Mouse (Mus musculus) forebrain, embryonic 11.5 days (tissue): Measurements from ENCODE around the gene Tmem240. TPM values are rescaled to one million over a fixed set of nuclear protein-coding genes. Genes with fewer than 3 reads are reported as not detected.
A peak's percentile ranks its signal among the peaks of the same experiment; 100 is the strongest.

Experiments
- ATAC-seq: fragments of 200-750 bp; cut with Nextera tagmentation; replicated peaks from 2 replicates; pipeline ENCODE4 v1.8.0; 2017; ENCODE audit warnings: moderate TSS enrichment; ENCODE audit not compliant: low FRiP score
- DNase-seq: peaks from one replicate; pipeline ENCODE4 v3.0.0-alpha.2; 2017; ENCODE audit warnings: low spot score
- H3K27ac ChIP-seq: fragments of 300-500 bp; sonication (generic); 2 replicates; pipeline ENCODE4 v1.5.1; 2014; ENCODE audit warnings: low read depth, low read length
- H3K27me3 ChIP-seq: fragments of 300-500 bp; sonication (generic); 2 replicates; pipeline ENCODE4 v1.6.1; 2014; ENCODE audit warnings: mild to moderate bottlenecking, low read length, mixed read lengths; ENCODE audit not compliant: control insufficient read depth, insufficient read depth
- H3K36me3 ChIP-seq: fragments of 300-500 bp; sonication (generic); 2 replicates; pipeline ENCODE4 v1.6.1; 2014; ENCODE audit warnings: mild to moderate bottlenecking, low read length, moderate library complexity, mixed read lengths; ENCODE audit not compliant: control insufficient read depth, insufficient read depth
- H3K4me1 ChIP-seq: fragments of 300-500 bp; sonication (generic); replicated peaks from 2 replicates; pipeline ENCODE4 v1.6.1; 2014; ENCODE audit warnings: low read length, mixed read lengths; ENCODE audit not compliant: control insufficient read depth, insufficient read depth
- H3K4me2 ChIP-seq: fragments of 300-500 bp; sonication (generic); 2 replicates; pipeline ENCODE4 v1.6.1; 2014; ENCODE audit warnings: low read depth, mild to moderate bottlenecking, low read length, moderate library complexity, mixed read lengths; ENCODE audit not compliant: severe bottlenecking
- H3K4me3 ChIP-seq: fragments of 300-500 bp; sonication (generic); 2 replicates; pipeline ENCODE4 v1.5.1; 2014; ENCODE audit warnings: low read depth, low read length
- H3K9ac ChIP-seq: fragments of 300-500 bp; sonication (generic); 2 replicates; pipeline ENCODE4 v1.6.1; 2014; ENCODE audit warnings: low read length
- H3K9me3 ChIP-seq: fragments of 300-500 bp; sonication (generic); 2 replicates; pipeline ENCODE4 v1.6.1; 2016; ENCODE audit warnings: low read length, mixed read lengths; ENCODE audit not compliant: control insufficient read depth
- WGBS: fragments of 180-500 bp; shearing (Covaris S2); extraction: QIAGEN DNeasy Blood & Tissue Kit; methylation state at CpG from one replicate; pipeline ENCODE4 v1.1.7; 2014; 5-methylcytosine and 5-hydroxymethylcytosine counted together
- polyA plus RNA-seq: library from polyadenylated mRNA; unstranded; fragments of >200 nt; fragmentation: Nextera tagmentation; extraction: Ambion mirVana; gene quantifications from 2 replicates; pipeline ENCODE4 v1.2.1, GENCODE M21; 2014

The Tmem240 gene
- polyA plus RNA-seq, 1 experiment from 2014 or later = 0.76 TPM

DNA sequence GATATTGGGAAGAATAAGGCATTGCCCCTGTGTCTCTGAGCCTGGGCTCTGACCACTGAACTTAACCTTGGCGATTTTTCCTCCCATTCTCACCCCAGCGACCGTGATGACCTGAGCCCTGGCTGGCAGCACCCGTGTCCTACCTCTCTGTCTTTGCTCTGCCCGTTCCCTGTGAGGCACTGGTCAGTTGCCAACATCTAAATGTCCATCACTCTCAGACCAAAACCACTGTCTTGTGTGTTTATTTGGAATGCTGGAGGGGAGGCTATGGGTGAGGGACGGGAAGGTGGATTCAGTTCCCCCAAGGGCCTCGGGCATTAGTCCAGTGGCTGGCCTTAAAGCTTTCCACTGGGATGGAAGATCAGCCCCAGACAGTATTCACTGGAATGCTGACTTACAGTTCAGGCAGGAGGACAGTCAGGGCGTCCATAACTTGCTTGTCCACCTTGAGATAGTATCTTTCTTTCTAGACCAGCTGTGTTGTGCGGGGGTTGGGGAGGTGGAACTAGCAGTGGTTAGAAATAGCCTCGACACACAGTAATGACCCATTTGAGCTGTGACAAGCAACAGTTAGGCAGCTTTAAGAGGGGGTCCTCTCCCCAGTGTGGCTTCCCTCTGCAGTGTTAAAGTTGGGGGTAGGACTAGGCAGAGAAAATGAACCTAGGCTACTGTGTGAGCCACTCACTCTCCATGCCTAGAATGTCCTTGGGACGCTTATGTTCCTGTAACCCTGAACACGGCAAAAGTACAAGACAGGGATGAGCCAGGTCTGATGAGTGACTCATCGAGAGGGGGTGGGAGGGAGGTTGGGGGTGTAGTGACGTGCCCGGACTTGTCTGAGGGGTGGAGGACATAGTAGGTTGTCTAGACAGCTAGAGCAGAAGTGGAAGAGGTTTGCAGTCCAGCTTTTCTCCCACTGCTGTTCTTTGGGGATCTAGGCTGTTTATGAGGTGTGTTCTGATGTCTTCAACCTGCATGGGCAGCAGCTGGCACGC is 38.0 kb upstream of the Tmem240 start:
- Histone ChIP-seq H3K4me2 (no peak overlapping the region), H3K9ac (no peak overlapping the region)

DNA sequence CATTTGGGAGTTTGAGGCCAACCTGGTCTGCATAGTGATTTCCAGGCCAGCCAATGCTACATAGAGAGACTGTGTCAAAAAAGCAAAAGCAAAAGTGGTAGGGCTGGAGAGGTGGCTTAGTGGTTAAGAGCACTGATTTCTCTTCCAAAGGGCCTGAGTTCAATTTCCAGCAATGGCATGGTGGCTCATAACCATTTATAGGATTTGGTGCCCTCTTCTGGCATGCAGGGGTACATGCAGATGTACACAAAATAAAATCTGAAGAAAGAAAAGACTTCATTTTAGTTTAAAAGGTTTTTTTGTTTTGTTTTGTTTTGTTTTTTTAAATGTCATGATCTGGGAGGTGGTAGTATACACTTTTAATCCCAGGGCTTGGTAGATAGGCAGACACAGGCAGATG is 34.2 kb upstream of the Tmem240 start:
- Histone ChIP-seq H3K9ac (no peak overlapping the region), H3K4me2 (no peak overlapping the region), H3K27me3 (peaks cover 4% of the 10 kb centered on the region; the same call in 1 of the 2 replicates), H3K9me3 (no peaks in the 10 kb centered on the region), H3K36me3 (no peaks in the 10 kb centered on the region), H3K4me1 (0 out of 2 replicates have a peak, but pooled peaks cover 2% of the 10 kb centered on the region), H3K4me3 (no peak overlapping the region), H3K27ac (no peak overlapping the region)
- DNase-seq (no peak), ATAC-seq (no peak)

More for the DNA sequence above, 38.0 kb upstream of the Tmem240 start:
- ATAC-seq (no peak), DNase-seq (no peak)
- H3K4me3 ChIP-seq = no peak overlapping the region
- H3K4me1 ChIP-seq = 0 out of 2 replicates have a peak, but pooled peaks cover 4% of the 10 kb centered on the region
- no peaks in the 10 kb centered on the region for H3K9me3 ChIP-seq
- peaks cover 7% of the 10 kb centered on the region; the same call in 1 of the 2 replicates for H3K27me3 ChIP-seq
- 79% methylated on average over 16 of the region's 16 CpGs for WGBS
- no peaks in the 10 kb centered on the region for H3K36me3 ChIP-seq
- no peak overlapping the region for H3K27ac ChIP-seq

DNA sequence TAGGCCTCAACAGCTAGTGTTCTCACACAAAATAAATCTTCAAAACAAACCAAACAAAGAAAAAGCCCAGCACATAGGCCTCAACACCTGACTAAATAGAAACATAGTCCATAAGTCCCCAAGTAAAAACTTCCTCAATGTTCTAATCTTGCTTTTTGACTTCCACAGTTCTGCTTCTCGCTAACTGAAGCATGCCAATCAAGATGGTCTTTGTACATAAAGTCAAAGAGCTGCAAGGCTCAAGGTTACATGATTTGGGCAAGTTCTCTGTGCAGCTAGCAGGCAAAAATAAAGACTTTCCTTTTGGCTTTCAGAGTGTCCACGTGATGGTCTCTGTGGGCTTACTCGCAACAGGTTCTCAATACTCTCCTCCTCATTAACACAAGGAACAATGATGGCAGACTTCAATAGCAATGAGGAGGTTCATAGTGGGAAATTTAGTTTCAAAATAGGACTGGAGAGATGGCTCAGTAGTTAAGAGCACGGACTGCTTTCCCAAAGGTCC is 31.1 kb upstream of the Tmem240 start:
- no peak overlapping the region for H3K4me2 ChIP-seq
- H3K9ac ChIP-seq = no peak overlapping the region
- DNase-seq (no peak), ATAC-seq (no peak)
- peaks cover 3% of the 10 kb centered on the region; the same call in 1 of the 2 replicates for H3K4me1 ChIP-seq
- H3K27ac ChIP-seq = no peak overlapping the region
- 87% methylated on average over 4 of the region's 4 CpGs for WGBS
- no peaks in the 10 kb centered on the region for H3K27me3 ChIP-seq
- H3K36me3 ChIP-seq = no peaks in the 10 kb centered on the region
- no peak overlapping the region for H3K4me3 ChIP-seq
- no peaks in the 10 kb centered on the region for H3K9me3 ChIP-seq

DNA sequence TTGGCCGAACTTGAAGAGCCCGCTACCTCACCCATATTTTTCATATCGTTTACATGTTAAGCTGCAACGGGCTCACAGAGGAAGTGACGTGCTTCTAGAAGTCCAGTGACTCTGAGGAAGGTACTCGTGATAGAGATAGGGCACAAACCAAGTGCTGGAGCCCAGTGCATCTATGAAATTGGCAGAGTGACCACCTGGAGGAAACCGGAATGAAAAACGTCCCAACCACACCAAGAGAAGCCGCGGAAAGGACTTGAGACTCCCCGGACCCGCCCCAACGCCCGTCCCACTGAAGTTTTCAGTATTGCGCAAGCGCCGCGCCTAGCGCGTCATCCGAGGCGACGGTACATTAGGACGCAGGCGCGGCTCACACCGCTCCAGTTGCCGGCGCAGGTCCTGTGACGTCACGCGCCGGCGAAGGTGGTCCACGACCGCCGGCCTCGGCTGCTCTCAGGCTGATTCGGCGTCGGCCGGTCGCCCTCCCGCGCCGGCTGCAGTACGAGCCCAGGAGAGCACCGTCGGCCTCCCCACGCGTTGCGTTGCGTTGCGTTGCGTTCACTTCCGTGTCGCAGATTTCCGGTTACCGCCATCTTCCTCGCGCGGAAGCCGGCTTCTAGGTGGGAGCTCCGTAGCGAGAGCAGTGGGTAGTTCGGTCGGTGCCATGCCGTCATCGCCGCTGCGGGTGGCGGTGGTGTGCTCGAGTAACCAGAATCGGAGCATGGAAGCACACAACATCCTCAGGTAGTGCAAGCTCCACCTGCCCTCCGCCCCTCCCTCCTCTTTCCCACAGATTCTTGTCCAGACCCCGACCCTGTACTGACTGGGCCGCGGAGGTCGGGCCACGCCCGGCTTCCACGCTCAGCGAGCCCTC is 29.6 kb upstream of the Tmem240 start, which contains the start of gene Ssu72:
Gene Ssu72 (plus strand): TSS at position 80 of the 871 bp plus-strand sequence.
- peak within 1 kb of the TSS; percentile 82 for H3K4me2 ChIP-seq
- ATAC-seq = peak; percentile 96
- H3K4me1 ChIP-seq = peaks cover 3% of the 10 kb centered on the region; the same call in 1 of the 2 replicates
- peak; percentile 95 for DNase-seq
- no peaks in the 10 kb centered on the region for H3K27me3 ChIP-seq
- H3K9ac ChIP-seq = peak within 1 kb of the TSS; percentile 90
- under 1% methylated on average over 82 of the region's 83 CpGs for WGBS
- H3K4me3 ChIP-seq = peak within 1 kb of the TSS; percentile 94
- H3K27ac ChIP-seq = peak within 1 kb of the TSS; percentile 89
- no peaks in the 10 kb centered on the region for H3K9me3 ChIP-seq
- no peaks in the 10 kb centered on the region for H3K36me3 ChIP-seq

DNA sequence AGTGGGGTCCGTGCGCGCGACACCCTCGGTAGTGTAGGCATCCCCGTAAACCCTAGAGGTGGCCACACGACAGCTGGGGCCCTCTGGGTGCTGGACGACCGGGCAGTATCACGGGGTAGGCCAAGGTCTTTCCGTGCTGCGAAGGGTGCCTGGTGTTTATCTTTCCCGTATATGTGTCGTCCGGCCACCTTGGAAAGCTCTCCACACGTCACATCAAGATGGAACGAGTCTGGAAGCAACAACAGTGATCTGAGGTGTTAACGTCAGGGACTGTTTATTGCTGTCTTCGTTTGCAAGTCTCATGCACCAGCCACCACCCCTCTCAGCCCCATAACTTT is 29.0 kb upstream of the Tmem240 start:
- no peak for ATAC-seq
- H3K27ac ChIP-seq = peak overlapping the region; percentile 89; the same call in 1 of the 2 replicates
- H3K4me1 ChIP-seq = peaks cover 3% of the 10 kb centered on the region; the same call in 1 of the 2 replicates
- H3K27me3 ChIP-seq = no peaks in the 10 kb centered on the region
- no peak for DNase-seq
- peak overlapping the region; percentile 90 for H3K9ac ChIP-seq
- no peaks in the 10 kb centered on the region for H3K36me3 ChIP-seq
- peak overlapping the region; percentile 94 for H3K4me3 ChIP-seq
- no peaks in the 10 kb centered on the region for H3K9me3 ChIP-seq
- H3K4me2 ChIP-seq = peak overlapping the region; percentile 82
- WGBS = under 1% methylated on average over 19 of the region's 19 CpGs

DNA sequence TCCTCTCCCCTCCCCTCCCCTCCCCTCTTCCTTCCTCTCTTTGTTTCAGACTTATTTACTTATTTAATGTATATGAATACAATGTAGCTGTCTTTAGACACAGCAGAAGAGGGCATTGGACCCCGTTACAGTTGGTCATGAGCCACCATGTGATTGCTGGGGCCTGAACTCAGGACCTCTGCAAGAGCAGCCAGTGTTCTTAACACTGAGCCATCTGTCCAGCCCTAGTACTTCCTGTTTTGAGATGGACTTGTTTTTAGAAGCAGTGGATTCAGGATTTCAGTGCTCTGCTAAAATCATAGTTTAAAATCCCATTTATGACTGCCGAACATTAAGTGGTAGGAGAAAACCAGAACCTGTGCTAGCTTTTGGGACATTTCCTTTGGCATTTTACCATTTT is 26.0 kb upstream of the Tmem240 start:
- no peak overlapping the region for H3K27ac ChIP-seq
- peaks cover 3% of the 10 kb centered on the region; the same call in 1 of the 2 replicates for H3K4me1 ChIP-seq
- no peak overlapping the region for H3K4me2 ChIP-seq
- no peaks in the 10 kb centered on the region for H3K36me3 ChIP-seq
- no peak overlapping the region for H3K4me3 ChIP-seq
- H3K27me3 ChIP-seq = no peaks in the 10 kb centered on the region
- ATAC-seq (no peak), DNase-seq (no peak)
- H3K9me3 ChIP-seq = no peaks in the 10 kb centered on the region
- no peak overlapping the region for H3K9ac ChIP-seq
- 89% methylated on average over 2 of the region's 2 CpGs for WGBS

DNA sequence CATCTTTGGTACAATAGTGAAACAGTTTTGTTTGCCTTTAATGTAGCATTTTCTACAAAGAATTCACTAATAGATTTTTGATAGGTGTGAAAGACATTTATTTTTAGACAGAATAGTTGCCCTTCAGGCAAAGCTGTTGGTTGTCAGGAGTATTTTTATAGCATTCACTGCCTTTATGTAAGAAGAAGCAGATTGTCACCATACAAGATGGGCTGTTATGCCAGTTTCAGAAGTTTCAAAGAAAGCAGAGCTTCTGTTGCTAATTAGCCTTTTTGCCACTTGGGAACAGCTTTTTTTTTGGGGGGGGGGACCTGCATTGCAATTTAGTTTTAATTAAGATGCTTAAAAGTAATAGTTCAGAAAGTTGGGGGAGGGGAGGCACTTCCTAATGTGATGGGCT is 25.6 kb upstream of the Tmem240 start:
- no peaks in the 10 kb centered on the region for H3K9me3 ChIP-seq
- no peak overlapping the region for H3K4me3 ChIP-seq
- no peak overlapping the region for H3K9ac ChIP-seq
- H3K4me1 ChIP-seq = peaks cover 3% of the 10 kb centered on the region; the same call in 1 of the 2 replicates
- ATAC-seq (no peak), DNase-seq (no peak)
- no peaks in the 10 kb centered on the region for H3K36me3 ChIP-seq
- H3K27ac ChIP-seq = no peak overlapping the region
- no peaks in the 10 kb centered on the region for H3K27me3 ChIP-seq
- no peak overlapping the region for H3K4me2 ChIP-seq

DNA sequence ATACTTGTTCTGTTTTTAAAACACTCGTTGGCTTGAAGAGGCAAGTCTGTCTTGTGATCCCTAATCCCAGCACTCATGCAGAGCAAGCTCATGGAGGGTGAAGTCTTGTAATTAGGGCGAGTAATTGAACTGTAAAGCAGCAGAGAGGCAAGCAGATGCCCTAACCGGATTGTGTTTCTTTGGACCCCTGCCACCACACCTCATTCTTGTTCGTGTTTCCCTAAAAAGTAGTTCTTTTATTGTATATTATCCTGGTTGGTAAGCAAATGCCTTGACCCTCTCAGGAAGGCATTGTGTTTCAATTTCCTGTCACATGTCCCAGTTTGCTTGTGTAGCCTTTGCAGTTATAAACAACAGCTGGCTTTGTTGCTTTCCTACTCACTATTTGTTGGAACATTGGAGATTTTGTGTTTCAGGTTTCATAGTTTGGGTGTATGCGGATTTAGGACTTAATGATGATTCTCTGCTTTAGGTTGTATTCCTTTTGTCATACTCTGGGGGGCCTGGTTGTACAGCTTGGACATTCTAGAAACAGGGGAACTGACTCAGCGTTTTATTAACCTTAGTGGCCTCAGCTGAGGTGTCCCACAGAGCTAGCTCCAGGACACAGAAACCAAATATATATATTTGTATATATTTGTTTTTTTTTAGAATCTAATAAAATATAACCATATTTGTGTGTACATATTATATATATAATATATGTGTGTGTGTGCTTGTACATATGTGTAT is 23.9 kb upstream of the Tmem240 start:
- Histone ChIP-seq H3K27ac (no peak overlapping the region), H3K27me3 (no peaks in the 10 kb centered on the region), H3K36me3 (no peaks in the 10 kb centered on the region), H3K9me3 (no peaks in the 10 kb centered on the region), H3K4me3 (no peak overlapping the region), H3K4me1 (peaks cover 3% of the 10 kb centered on the region; the same call in 1 of the 2 replicates), H3K9ac (no peak overlapping the region), H3K4me2 (no peak overlapping the region)
- ATAC-seq (no peak), DNase-seq (no peak)
- WGBS = 59% methylated on average over 6 of the region's 6 CpGs
